Mouse (Mus musculus): ENCODE data around the gene Chrm5. TPM values are rescaled to one million over a fixed set of nuclear protein-coding genes. Genes with fewer than 3 reads are reported as not detected.
"Not testable (repeated sequence)": the region's sequence is repeated elsewhere in the genome, so short reads cannot be mapped to it uniquely, and the experiment has no call there.

The Chrm5 gene
- total and polyA plus RNA-seq, 2 experiments from 2014 or later = 1.5 to 2.8 TPM

- Histone ChIP-seq H3K36me3 (ENCODE audit: insufficient read depth, low read length) (peaks cover 21% of the 10 kb centered on the region), H3K9me3 (ENCODE audit: low read length) (no peaks in the 10 kb centered on the region)
These were observed 11.0 kb downstream of the Chrm5 start for GRCm38 (mm10) chr2:112469542-112469941.

GRCm38 (mm10) chr2:112460557-112460956 is 20.0 kb downstream of the Chrm5 start:
- 93% methylated on average over 3 of the region's 3 CpGs for WGBS
- no peak for ATAC-seq
- no peak for DNase-seq (ENCODE audit: low spot score)
- no peak for TF ChIP-seq CTCF (IDR thresholded peaks at IDR 0.05; ENCODE audit: low read depth)
- Histone ChIP-seq H3K4me3 (ENCODE audit: low read length) (no peak overlapping the region), H3K27me3 (ENCODE audit: insufficient read depth, low read length) (no peaks in the 10 kb centered on the region), H3K27ac (no peak overlapping the region), H3K9ac (replicated peaks; ENCODE audit: low read length) (no peak overlapping the region), H3K4me2 (ENCODE audit: low read depth, low read length) (no peak overlapping the region), H3K9me3 (ENCODE audit: low read length) (no peaks in the 10 kb centered on the region), H3K4me1 (ENCODE audit: insufficient read depth, low read length) (peaks cover 9% of the 10 kb centered on the region; the same call in 1 of the 2 replicates), H3K36me3 (ENCODE audit: insufficient read depth, low read length) (peaks cover 10% of the 10 kb centered on the region; the same call in 1 of the 2 replicates)

More at GRCm38 (mm10) chr2:112469542-112469941, 11.0 kb downstream of the Chrm5 start:
- Histone ChIP-seq H3K27ac (no peak overlapping the region), H3K4me2 (ENCODE audit: low read depth, low read length) (no peak overlapping the region), H3K4me1 (ENCODE audit: insufficient read depth, low read length) (no peaks in the 10 kb centered on the region), H3K9ac (replicated peaks; ENCODE audit: low read length) (no peak overlapping the region), H3K4me3 (ENCODE audit: low read length) (no peak overlapping the region), H3K27me3 (ENCODE audit: insufficient read depth, low read length) (no peaks in the 10 kb centered on the region)
- no peak for DNase-seq (ENCODE audit: low spot score)
- no peak for TF ChIP-seq CTCF (IDR thresholded peaks at IDR 0.05; ENCODE audit: low read depth)
- ATAC-seq = no peak

GRCm38 (mm10) chr2:112454862-112455564 is 25.6 kb downstream of the Chrm5 start, which contains the start of gene Emc7:
Emc7 (plus strand) TSS chr2:112454997.
- no peaks in the 10 kb centered on the region for H3K9me3 ChIP-seq (ENCODE audit: low read length)
- TF ChIP-seq CTCF (IDR thresholded peaks at IDR 0.05; ENCODE audit: low read depth) = no peak
- H3K4me3 ChIP-seq (ENCODE audit: low read length) = peak within 1 kb of the TSS; percentile 96
- H3K4me1 ChIP-seq (ENCODE audit: insufficient read depth, low read length) = peaks cover 9% of the 10 kb centered on the region; the same call in 1 of the 2 replicates
- peak; percentile 98 for ATAC-seq
- peak within 1 kb of the TSS; percentile 92 for H3K9ac ChIP-seq (replicated peaks; ENCODE audit: low read length)
- no peaks in the 10 kb centered on the region for H3K27me3 ChIP-seq (ENCODE audit: insufficient read depth, low read length)
- under 1% methylated on average over 49 of the region's 49 CpGs for WGBS
- H3K36me3 ChIP-seq (ENCODE audit: insufficient read depth, low read length) = no peaks in the 10 kb centered on the region
- H3K4me2 ChIP-seq (ENCODE audit: low read depth, low read length) = peak within 1 kb of the TSS; percentile 69
- peak within 1 kb of the TSS; percentile 89 for H3K27ac ChIP-seq
- peak; percentile 98 for DNase-seq (ENCODE audit: low spot score)

- ATAC-seq = no peak; the same call in 1 of the 2 replicates
- H3K27ac ChIP-seq = peak overlapping the region; percentile 89
- peaks cover 9% of the 10 kb centered on the region; the same call in 1 of the 2 replicates for H3K4me1 ChIP-seq (ENCODE audit: insufficient read depth, low read length)
- H3K27me3 ChIP-seq (ENCODE audit: insufficient read depth, low read length) = no peaks in the 10 kb centered on the region
- 31% methylated on average over 17 of the region's 17 CpGs for WGBS
- H3K9ac ChIP-seq (replicated peaks; ENCODE audit: low read length) = peak overlapping the region; percentile 92
- H3K4me2 ChIP-seq (ENCODE audit: low read depth, low read length) = peak overlapping the region; percentile 69
- H3K36me3 ChIP-seq (ENCODE audit: insufficient read depth, low read length) = no peaks in the 10 kb centered on the region
- peak overlapping the region; percentile 96 for H3K4me3 ChIP-seq (ENCODE audit: low read length)
- no peak for DNase-seq (ENCODE audit: low spot score)
- no peaks in the 10 kb centered on the region for H3K9me3 ChIP-seq (ENCODE audit: low read length)
- no peak for TF ChIP-seq CTCF (IDR thresholded peaks at IDR 0.05; ENCODE audit: low read depth)
These were observed 26.3 kb downstream of the Chrm5 start for GRCm38 (mm10) chr2:112454125-112454861.

GRCm38 (mm10) chr2:112452513-112452912 is 28.1 kb downstream of the Chrm5 start:
- not testable (repeated sequence) for H3K27ac ChIP-seq; H3K36me3 ChIP-seq (ENCODE audit: insufficient read depth, low read length); H3K27me3 ChIP-seq (ENCODE audit: insufficient read depth, low read length); ATAC-seq; H3K4me1 ChIP-seq (ENCODE audit: insufficient read depth, low read length); DNase-seq (ENCODE audit: low spot score); H3K4me3 ChIP-seq (ENCODE audit: low read length); H3K9me3 ChIP-seq (ENCODE audit: low read length); H3K9ac ChIP-seq (replicated peaks; ENCODE audit: low read length); H3K4me2 ChIP-seq (ENCODE audit: low read depth, low read length)

- WGBS = 31% methylated on average over 4 of the region's 4 CpGs
These were observed 30.8 kb downstream of the Chrm5 start for GRCm38 (mm10) chr2:112449597-112450296.

More at GRCm38 (mm10) chr2:112449597-112450296, 30.8 kb downstream of the Chrm5 start:
- H3K4me1 ChIP-seq (ENCODE audit: insufficient read depth, low read length) = no peaks in the 10 kb centered on the region
- ATAC-seq (no peak), DNase-seq (ENCODE audit: low spot score) (peak; percentile 11)
- H3K9me3 ChIP-seq (ENCODE audit: low read length) = no peaks in the 10 kb centered on the region
- TF ChIP-seq CTCF (IDR thresholded peaks at IDR 0.05; ENCODE audit: low read depth) = peak; percentile 61
- H3K4me3 ChIP-seq (ENCODE audit: low read length) = no peak overlapping the region
- no peaks in the 10 kb centered on the region for H3K27me3 ChIP-seq (ENCODE audit: insufficient read depth, low read length)
- H3K27ac ChIP-seq = no peak overlapping the region
- no peaks in the 10 kb centered on the region for H3K36me3 ChIP-seq (ENCODE audit: insufficient read depth, low read length)
- no peak overlapping the region for H3K9ac ChIP-seq (replicated peaks; ENCODE audit: low read length)
- H3K4me2 ChIP-seq (ENCODE audit: low read depth, low read length) = no peak overlapping the region

All from hindbrain, postnatal 0 days (tissue).